Mouse (Mus musculus) heart, adult 2 months (tissue): ENCODE measurements around the gene Gm8773. TPM values are rescaled to one million over a fixed set of nuclear protein-coding genes. Genes with fewer than 3 reads are reported as not detected.

Experiments
- DNase-seq, 2 experiments: peaks; one replicate each; pipeline ENCODE4 v3.0.0; 2021
- H3K27ac ChIP-seq: fragments of 200-600 bp; 2 replicates; pipeline ENCODE4 v1.8.1; 2022
- H3K27me3 ChIP-seq: fragments of 200-500 bp; 2 replicates; pipeline ENCODE4 v1.6.1; 2012; ENCODE audit warnings: mild to moderate bottlenecking, low read length, inconsistent platforms, mixed read lengths; ENCODE audit not compliant: control insufficient read depth, insufficient read depth
- H3K36me3 ChIP-seq: fragments of 200-500 bp; 2 replicates; pipeline ENCODE4 v1.6.1; 2012; ENCODE audit warnings: low read length, inconsistent platforms; ENCODE audit not compliant: control insufficient read depth, insufficient read depth
- H3K4me1 ChIP-seq: fragments of 200-500 bp; 2 replicates; pipeline ENCODE4 v1.6.1; 2011; ENCODE audit warnings: low read length; ENCODE audit not compliant: control insufficient read depth, insufficient read depth
- H3K4me3 ChIP-seq: fragments of 200-600 bp; 2 replicates; pipeline ENCODE4 v1.8.1; 2022
- H3K79me2 ChIP-seq: fragments of 200-500 bp; replicated peaks from 2 replicates; pipeline ENCODE4 v1.6.1; 2012; ENCODE audit warnings: mild to moderate bottlenecking, inconsistent platforms, low read length, moderate library complexity, mixed read lengths; ENCODE audit not compliant: control insufficient read depth, insufficient read depth
- H3K9ac ChIP-seq: fragments of 200-500 bp; 2 replicates; pipeline ENCODE4 v1.6.1; 2012; ENCODE audit warnings: low read depth, mild to moderate bottlenecking, control low read depth, inconsistent platforms, low read length, mixed read lengths
- CTCF ChIP-seq: fragments of 200-600 bp; IDR thresholded peaks from 2 replicates; pipeline ENCODE4 v1.8.1; 2022; ENCODE audit warnings: antibody characterized with exemption, mild to moderate bottlenecking, moderate library complexity
- EP300 ChIP-seq: fragments of 200-500 bp; IDR thresholded peaks from 2 replicates; pipeline ENCODE4 v1.6.1; 2011; ENCODE audit warnings: low read depth, low read length, control low read depth; ENCODE audit not compliant: insufficient read depth
- POLR2A ChIP-seq: fragments of 200-500 bp; IDR thresholded peaks from 2 replicates; pipeline ENCODE4 v1.6.1; 2011; ENCODE audit warnings: mild to moderate bottlenecking, low read depth, low read length, control low read depth; ENCODE audit not compliant: insufficient read depth
- WGBS: fragments of 180-500 bp; shearing (Covaris S2); methylation state at CpG from one replicate; pipeline ENCODE4 v1.1.7; 2018; 5-methylcytosine and 5-hydroxymethylcytosine counted together
- intact Hi-C: fragments of 180-260 bp; cut with DNase I; formaldehyde crosslinking; loops from one replicate; pipeline ENCODE4 v1.15.1; 2025
- long read RNA-seq: library from polyadenylated mRNA; stranded (forward); transcript quantifications from one replicate; pipeline ENCODE4 v2.0.0, GENCODE M21; 2021
- polyA plus RNA-seq: library from polyadenylated mRNA; depleted of rRNA; stranded (reverse); fragments of >200 nt; gene quantifications from 2 replicates; pipeline ENCODE4 v1.2.3, GENCODE M21; 2012; rRNA removed
- total RNA-seq, 2 experiments: library from RNA; stranded (reverse); gene quantifications; 2 replicates each; pipeline ENCODE4 v1.2.3; 2021

Gene Gm8773
- total RNA-seq (not detected), polyA plus RNA-seq (0.08 TPM in 1 of 2 replicates, not detected in the other)
- long read RNA-seq = 0 reads

DNA sequence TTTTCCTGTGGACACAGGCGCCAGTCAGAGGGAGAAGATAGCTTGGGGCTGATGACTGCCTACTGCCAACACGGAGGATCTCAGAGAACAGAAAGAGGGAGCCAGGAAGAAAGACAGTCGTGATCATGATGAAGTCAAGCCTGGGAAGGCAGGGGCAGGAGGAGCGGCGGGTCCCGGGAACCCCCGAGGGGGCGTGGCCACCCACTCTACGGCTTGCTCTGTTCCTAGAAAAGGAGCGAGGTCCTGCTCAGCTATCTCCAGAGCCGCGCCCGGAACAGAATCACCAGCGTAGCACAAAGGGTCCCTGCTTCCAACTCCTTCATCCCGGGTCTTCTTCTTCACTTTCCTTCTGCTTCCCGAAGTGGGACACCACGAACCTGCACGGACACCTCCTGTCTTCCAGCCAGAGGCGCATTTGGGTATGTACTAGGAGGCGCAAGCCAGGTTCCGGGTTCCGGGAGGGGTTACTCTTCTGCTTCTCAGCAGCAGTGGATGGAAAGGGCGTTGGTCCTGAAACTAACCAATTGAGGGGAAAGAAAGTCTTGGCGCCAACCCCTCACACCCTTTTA lies at the start of gene Gm8773:
Gm8773 (plus strand) TSS at position 51 of the 569 bp plus-strand sequence.
- no peaks in the 10 kb centered on the region for H3K27me3 ChIP-seq
- no peaks in the 10 kb centered on the region for H3K4me1 ChIP-seq
- no peaks in the 10 kb centered on the region for H3K79me2 ChIP-seq
- peak; percentile 4 to 19 for DNase-seq
- no peaks in the 10 kb centered on the region for H3K36me3 ChIP-seq
- no peak within 1 kb of the TSS for H3K27ac ChIP-seq
- WGBS = 1% methylated on average over 24 of the region's 24 CpGs
- no peak within 1 kb of the TSS for H3K9ac ChIP-seq
- peak within 1 kb of the TSS; percentile 13; the same call in 1 of the 2 replicates for H3K4me3 ChIP-seq
- intact Hi-C loops = no loop called here
- TF ChIP-seq EP300 (no peak), CTCF (no peak)

GRCm38 (mm10) chr5:5533656-5534420 lies 39.8 kb upstream of the Gm8773 start:
- no peak for TF ChIP-seq EP300
- TF ChIP-seq POLR2A = no peak
- no peak for TF ChIP-seq CTCF
- WGBS = 94% methylated on average over 3 of the region's 3 CpGs
- intact Hi-C loops = no loop called here
- DNase-seq = no peak
- H3K27ac ChIP-seq = no peak overlapping the region
- no peak overlapping the region for H3K9ac ChIP-seq
- H3K4me1 ChIP-seq = no peaks in the 10 kb centered on the region
- no peak overlapping the region for H3K4me3 ChIP-seq
- H3K79me2 ChIP-seq = no peaks in the 10 kb centered on the region
- H3K27me3 ChIP-seq = no peaks in the 10 kb centered on the region
- no peaks in the 10 kb centered on the region for H3K36me3 ChIP-seq

DNA sequence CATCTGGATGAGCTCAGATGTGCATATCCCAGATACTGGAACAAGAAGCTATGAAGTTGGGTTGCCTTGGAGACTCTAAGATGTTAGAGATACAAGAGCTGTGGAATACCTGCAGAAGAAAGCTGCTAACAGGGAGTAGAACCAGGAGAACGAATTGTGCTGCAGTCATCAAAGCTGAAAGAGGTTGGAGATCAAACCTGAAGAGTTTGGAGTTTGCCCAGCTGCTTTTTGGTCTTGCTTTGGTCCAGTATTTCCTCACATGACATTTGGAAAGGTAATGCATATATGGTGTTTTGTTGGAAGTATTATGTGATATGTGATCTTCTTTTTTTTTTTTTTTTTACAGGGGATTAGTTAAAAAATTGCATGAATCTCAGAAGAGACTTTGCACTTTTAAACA lies 37.5 kb upstream of the Gm8773 start:
- H3K36me3 ChIP-seq = no peaks in the 10 kb centered on the region
- no peak overlapping the region for H3K27ac ChIP-seq
- no peak overlapping the region for H3K9ac ChIP-seq
- H3K27me3 ChIP-seq = no peaks in the 10 kb centered on the region
- TF ChIP-seq POLR2A = no peak
- no peak for TF ChIP-seq CTCF
- no peak for TF ChIP-seq EP300
- no peak overlapping the region for H3K4me3 ChIP-seq
- 100% methylated on average over 1 of the region's 1 CpGs for WGBS
- no peaks in the 10 kb centered on the region for H3K4me1 ChIP-seq
- no peak for DNase-seq
- intact Hi-C loops = no loop called here
- no peaks in the 10 kb centered on the region for H3K79me2 ChIP-seq

DNA sequence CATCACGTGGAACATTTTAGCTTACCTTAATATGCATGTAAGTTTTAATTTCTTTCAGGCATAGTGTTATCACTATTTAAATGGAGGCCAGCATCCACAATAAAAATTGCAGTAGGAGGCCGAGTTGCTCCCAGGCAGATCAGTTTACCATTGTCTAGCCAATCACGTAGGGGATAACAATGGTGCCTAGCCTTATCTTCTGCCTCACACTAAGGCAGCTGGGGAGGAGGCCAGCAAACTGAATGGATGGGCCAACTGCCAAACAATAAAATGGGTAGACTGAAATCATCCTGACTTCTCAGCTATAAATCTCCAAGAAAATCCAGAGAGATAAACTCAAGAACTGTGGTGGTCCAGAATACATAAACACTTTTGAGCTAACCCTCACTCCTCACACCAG lies 33.8 kb upstream of the Gm8773 start:
- 53% methylated on average over 3 of the region's 3 CpGs for WGBS
- no peaks in the 10 kb centered on the region for H3K4me1 ChIP-seq
- H3K79me2 ChIP-seq = no peaks in the 10 kb centered on the region
- H3K4me3 ChIP-seq = no peak overlapping the region
- DNase-seq = no peak
- H3K27me3 ChIP-seq = no peaks in the 10 kb centered on the region
- H3K36me3 ChIP-seq = no peaks in the 10 kb centered on the region
- no peak overlapping the region for H3K27ac ChIP-seq
- intact Hi-C loops = no loop called here
- TF ChIP-seq CTCF (no peak), POLR2A (no peak), EP300 (no peak)
- H3K9ac ChIP-seq = no peak overlapping the region

GRCm38 (mm10) chr5:5540385-5540784 lies 33.2 kb upstream of the Gm8773 start:
- Histone ChIP-seq H3K27me3 (no peaks in the 10 kb centered on the region), H3K4me1 (no peaks in the 10 kb centered on the region), H3K9ac (no peak overlapping the region), H3K79me2 (no peaks in the 10 kb centered on the region), H3K27ac (no peak overlapping the region), H3K36me3 (no peaks in the 10 kb centered on the region), H3K4me3 (no peak overlapping the region)
- no peak for DNase-seq
- TF ChIP-seq POLR2A (no peak), CTCF (no peak), EP300 (no peak)
- WGBS = 41% methylated on average over 3 of the region's 3 CpGs
- intact Hi-C loops = no loop called here

DNA sequence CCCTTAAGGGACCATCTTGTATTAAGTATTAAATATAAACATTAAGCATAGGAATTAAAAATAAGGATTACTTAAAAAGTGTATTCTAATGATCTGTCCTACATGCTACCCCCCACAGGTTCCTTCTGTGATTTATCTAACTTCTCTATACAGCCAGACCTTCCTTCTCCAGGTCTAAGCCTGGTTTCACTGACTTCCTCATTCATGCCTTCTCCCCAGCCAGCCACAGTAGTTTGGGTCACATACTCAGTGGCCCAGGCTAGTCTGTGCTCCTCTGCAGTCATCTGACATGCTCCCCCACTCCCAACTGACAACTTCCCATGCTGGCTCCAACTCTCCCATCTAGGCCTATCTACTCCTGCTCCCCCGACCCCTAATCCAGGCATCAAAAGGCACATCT lies 22.5 kb upstream of the Gm8773 start:
- Histone ChIP-seq H3K27ac (no peak overlapping the region), H3K4me3 (no peak overlapping the region), H3K79me2 (no peaks in the 10 kb centered on the region), H3K4me1 (no peaks in the 10 kb centered on the region), H3K36me3 (no peaks in the 10 kb centered on the region), H3K9ac (no peak overlapping the region), H3K27me3 (no peaks in the 10 kb centered on the region)
- no peak for TF ChIP-seq CTCF
- no peak for TF ChIP-seq POLR2A
- TF ChIP-seq EP300 = no peak
- intact Hi-C loops = no loop called here
- WGBS = 89% methylated on average over 1 of the region's 1 CpGs
- DNase-seq = no peak
